Mouse (Mus musculus) Patski (cell line): ENCODE measurements around the gene Def6. TPM values are rescaled to one million over a fixed set of nuclear protein-coding genes. Genes with fewer than 3 reads are reported as not detected.

Experiments used
- ATAC-seq: fragments of 100-300 bp; one replicate; pipeline ENCODE4 v1.8.0; 2021
- CTCF ChIA-PET: fragments of 350-600 bp; sonication (Branson Sonifier 250); formaldehyde crosslinking; loops from one replicate; lab custom pipeline; 2022; ENCODE audit warnings: inconsistent platforms; lab: Charles Lee
- POLR2A ChIA-PET: fragments of 350-600 bp; sonication (Branson Sonifier 250); formaldehyde crosslinking; loops from one replicate; lab custom pipeline; 2022; ENCODE audit warnings: antibody characterized with exemption, inconsistent platforms; lab: Charles Lee
- DNase-seq: peaks from one replicate; pipeline ENCODE4 v3.0.0-alpha.2; 2011; ENCODE audit warnings: low read depth, low spot score
- H3K27me3 ChIP-seq: fragments of 371-371 bp; one replicate; pipeline ENCODE4 v1.5.1; 2021
- CTCF ChIP-seq: fragments of 100-300 bp; IDR thresholded peaks from one replicate; pipeline ENCODE4 v1.5.1; 2021
- in situ Hi-C: fragments of 300-500 bp; cut with MboI; formaldehyde crosslinking; loops from 3 replicates; pipeline ENCODE4 v1.11.1; 2018; ENCODE audit warnings: low pct_unique_long_range_greater_than_20kb, mixed read lengths
- polyA plus RNA-seq: library from polyadenylated mRNA; unstranded; gene quantifications from one replicate; pipeline ENCODE4 v1.2.3, GENCODE M21; 2021

Def6 gene
- polyA plus RNA-seq, 1 experiment from 2014 or later, result 1.4 TPM

DNA sequence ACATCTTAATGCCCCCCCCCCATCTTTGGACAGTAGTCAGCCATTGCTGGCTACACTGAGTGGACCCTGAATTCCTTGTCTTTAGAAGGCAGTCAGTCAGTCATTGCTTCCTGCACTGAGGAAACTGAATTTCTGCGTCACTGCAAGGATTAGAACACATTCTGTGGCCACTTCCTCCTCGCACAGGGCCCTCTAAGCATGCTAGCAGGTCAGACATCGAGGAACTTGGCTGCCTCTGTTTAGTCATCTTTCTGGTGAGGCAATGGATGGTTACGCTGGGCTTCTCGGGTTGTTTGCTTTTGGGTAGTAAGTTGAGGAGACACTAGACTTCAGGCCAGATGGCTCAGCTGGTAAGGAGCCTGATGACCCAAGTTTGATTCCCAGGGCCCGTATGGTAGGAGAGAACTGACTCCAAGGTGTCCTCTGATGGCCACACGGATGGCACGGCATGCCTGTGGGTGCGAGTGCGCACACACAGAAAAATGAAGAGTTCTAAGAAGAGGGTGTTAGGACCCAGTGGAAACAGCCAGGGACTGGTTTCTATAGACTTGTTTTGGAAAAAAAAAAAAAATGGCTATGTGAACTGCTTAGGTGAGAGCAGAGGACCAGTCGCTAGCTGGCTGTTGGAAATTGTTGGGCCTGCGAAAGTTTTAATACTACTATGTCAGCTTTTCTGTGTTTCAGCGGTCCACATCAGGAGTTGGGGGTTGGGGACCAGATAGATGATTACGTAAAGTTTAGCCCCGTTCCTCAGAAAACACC lies 26.6 kb upstream of the Def6 start:
- H3K27me3 ChIP-seq, result no peaks in the 10 kb centered on the region
- no peak for TF ChIP-seq CTCF
- no peak for DNase-seq
- POLR2A ChIA-PET, result interaction anchor here (0.7 kb wide), 1 partner anchor 806 kb away, joined by 3 read pairs; no protein-coding TSS in a partner anchor
- in situ Hi-C loops, result no loop called here
- ATAC-seq, result no peak
- CTCF ChIA-PET, result no interaction called here

- ATAC-seq (no peak), DNase-seq (no peak)
- H3K27me3 ChIP-seq, result no peaks in the 10 kb centered on the region
- ChIA-PET POLR2A (no interaction called here), CTCF (no interaction called here)
- no peak for TF ChIP-seq CTCF
- in situ Hi-C loops, result no loop called here
Observed at GRCm38 (mm10) chr17:28184971-28185638, 22.5 kb upstream of the Def6 start.

DNA sequence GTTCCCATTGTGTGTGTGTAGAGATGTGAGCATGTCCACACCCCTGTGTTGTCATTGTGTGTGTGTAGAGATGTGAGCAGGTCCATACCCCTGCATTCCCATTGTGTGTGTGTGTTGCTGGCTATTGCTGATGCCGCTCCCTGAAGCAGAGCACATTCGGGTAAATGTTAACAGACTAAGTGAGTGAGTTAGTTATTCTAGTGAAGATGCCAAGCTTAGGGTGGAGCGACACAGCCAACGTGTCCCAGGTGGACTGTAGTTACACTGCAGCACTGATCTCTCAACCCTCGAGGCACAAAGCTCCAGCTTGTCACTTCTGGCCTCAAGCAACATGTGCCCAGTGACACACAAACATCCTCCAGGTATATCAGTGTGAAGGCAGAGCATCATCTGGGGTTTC lies 19.3 kb upstream of the Def6 start:
- ChIA-PET CTCF (no interaction called here), POLR2A (interaction anchor here (0.9 kb wide), 1 partner anchor 13 kb away, joined by 3 read pairs; no protein-coding TSS in a partner anchor)
- in situ Hi-C loops, result no loop called here
- ATAC-seq (no peak), DNase-seq (no peak)
- no peak for TF ChIP-seq CTCF
- no peaks in the 10 kb centered on the region for H3K27me3 ChIP-seq

- in situ Hi-C loops, result no loop called here
- ATAC-seq (no peak), DNase-seq (no peak)
- H3K27me3 ChIP-seq, result no peaks in the 10 kb centered on the region
- CTCF ChIA-PET, result interaction anchor here (1.2 to 1.8 kb wide), 2 partner anchors 11 to 33 kb away, joined by 3 to 4 read pairs; no protein-coding TSS in a partner anchor
- POLR2A ChIA-PET, result interaction anchor here (0.5 kb wide), 1 partner anchor 332 kb away, joined by 3 read pairs; no protein-coding TSS in a partner anchor
- TF ChIP-seq CTCF, result no peak
Observed at GRCm38 (mm10) chr17:28192754-28193153, 14.8 kb upstream of the Def6 start.

DNA sequence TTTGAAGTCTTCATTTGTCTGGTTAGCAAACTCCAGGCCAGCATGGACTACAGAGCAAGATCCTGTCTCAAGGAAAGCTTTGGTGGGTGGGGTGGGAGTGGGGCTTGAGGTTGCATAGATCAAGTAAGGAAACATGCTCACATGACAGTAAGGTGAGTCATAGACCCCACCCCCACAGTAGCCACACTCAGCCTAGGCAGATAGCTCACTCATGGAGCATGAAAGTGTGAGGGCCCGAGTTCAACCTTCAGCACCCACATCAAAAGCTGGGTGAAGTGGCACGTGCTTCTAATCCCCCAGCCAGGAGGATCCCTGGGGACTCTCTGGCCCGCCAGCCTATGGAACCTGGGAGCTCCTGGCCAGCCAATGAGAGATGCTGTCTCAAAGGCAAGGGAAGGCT lies 14.0 kb upstream of the Def6 start:
- ChIA-PET CTCF (interaction anchor here (0.9 to 1.8 kb wide), 2 partner anchors 11 to 14 kb away, joined by 3 to 6 read pairs; partner anchors contain the start of gene Def6), POLR2A (no interaction called here)
- in situ Hi-C loops, result no loop called here
- no peak for TF ChIP-seq CTCF
- DNase-seq (no peak), ATAC-seq (no peak)
- no peaks in the 10 kb centered on the region for H3K27me3 ChIP-seq

DNA sequence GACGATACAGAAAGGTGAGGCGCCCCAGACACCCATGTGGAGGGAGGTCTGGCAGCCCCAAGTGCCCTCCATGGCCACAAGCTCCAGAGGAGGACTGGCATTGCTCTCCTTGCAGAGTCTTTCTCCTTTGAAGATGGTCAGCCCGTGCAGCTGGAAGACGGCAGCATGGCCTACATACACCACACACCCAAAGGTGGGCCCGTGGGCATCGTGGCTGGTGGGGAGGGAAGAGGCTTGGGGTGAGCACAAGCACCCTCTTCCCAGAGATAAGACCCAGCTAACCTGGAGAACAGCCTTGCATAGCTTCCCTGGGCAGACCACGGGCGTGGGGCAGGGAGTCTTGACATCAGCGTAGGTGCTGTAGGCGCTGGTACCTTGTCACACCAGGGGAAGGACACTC lies 12.5 kb upstream of the Def6 start:
- ChIA-PET POLR2A (no interaction called here), CTCF (interaction anchor here (1.8 kb wide), 1 partner anchor 9 kb away, joined by 6 read pairs; no protein-coding TSS in a partner anchor)

DNA sequence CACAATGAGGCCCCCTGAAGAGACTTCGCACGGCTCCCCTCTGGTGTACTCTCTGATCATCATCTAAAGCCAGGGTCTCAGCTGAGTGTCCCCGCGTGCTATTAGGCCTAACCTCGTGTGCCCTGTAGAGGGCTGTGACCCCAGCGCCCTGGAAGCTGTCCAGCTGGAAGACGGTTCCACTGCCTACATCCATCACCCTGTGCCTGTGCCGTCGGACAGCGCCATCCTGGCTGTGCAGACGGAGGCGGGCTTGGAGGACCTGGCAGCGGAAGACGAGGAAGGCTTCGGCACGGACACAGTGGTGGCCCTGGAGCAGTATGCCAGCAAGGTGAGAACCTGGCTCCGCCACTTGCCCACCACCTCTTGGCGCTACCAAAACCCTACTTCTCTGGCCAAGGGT lies 9.9 kb upstream of the Def6 start:
- DNase-seq (no peak), ATAC-seq (no peak)
- TF ChIP-seq CTCF, result no peak
- no peaks in the 10 kb centered on the region for H3K27me3 ChIP-seq
- in situ Hi-C loops, result no loop called here
- ChIA-PET CTCF (no interaction called here), POLR2A (no interaction called here)

More for the DNA sequence above, 12.5 kb upstream of the Def6 start:
- in situ Hi-C loops, result no loop called here
- no peaks in the 10 kb centered on the region for H3K27me3 ChIP-seq
- no peak for TF ChIP-seq CTCF
- no peak for DNase-seq
- no peak for ATAC-seq

DNA sequence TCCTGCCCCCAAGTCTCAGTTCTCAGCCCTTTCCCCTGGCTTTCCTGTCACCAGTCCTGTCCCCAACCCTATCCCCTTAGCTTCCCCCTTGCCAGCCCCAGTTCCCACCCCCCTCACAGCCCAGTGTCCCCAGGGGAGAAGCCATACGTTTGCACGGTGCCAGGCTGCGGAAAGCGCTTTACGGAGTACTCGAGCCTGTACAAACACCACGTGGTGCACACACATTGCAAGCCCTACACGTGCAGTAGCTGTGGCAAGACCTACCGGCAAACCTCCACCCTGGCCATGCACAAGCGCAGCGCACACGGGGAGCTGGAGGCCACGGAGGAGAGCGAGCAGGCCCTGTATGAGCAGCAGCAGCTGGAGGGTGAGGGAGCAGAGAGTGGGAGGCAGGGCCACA lies 5.6 kb upstream of the Def6 start:
- DNase-seq (no peak), ATAC-seq (no peak)
- no peak for TF ChIP-seq CTCF
- CTCF ChIA-PET, result no interaction called here
- in situ Hi-C loops, result loop anchor here (25.0 kb wide), 1 partner anchor 335 kb away; the partner anchor contains the start of genes Armc12 and Clpsl2
- POLR2A ChIA-PET, result no interaction called here
- H3K27me3 ChIP-seq, result no peaks in the 10 kb centered on the region

DNA sequence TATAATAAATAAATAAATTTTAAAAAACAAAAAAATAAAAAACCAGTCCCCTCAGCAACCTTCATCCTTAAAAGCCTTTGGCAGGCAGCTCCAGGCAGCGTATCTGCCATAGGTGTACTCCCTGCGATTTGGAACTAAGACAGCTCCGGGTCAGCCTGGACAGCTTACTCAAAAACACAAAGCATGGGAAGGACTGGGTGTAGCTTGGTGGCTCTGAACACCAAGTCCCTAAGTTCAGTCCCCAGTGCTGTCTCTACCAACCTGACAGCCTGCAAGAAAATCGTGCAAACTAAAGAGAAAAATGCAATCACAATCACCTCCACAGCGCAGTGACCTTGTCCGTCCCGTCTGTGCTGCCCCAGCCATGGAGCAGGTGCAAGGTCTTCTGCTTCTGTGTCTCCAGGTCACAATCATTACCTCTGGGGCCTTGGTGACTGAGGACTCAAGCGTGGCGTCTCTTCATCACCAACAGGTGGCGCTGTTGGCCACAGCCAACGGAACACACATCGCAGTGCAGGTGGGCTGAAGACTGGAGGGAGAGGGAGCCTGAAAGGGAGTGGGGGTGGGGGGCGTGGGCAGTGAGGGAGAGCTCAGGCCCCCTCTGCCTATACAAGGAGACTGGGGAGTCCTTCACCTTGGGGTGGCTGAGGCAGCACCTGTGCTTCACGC lies 3.4 kb upstream of the Def6 start:
- ATAC-seq, result no peak
- ChIA-PET POLR2A (no interaction called here), CTCF (interaction anchor here (1.1 to 1.5 kb wide), 4 partner anchors 10 to 22 kb away, joined by 3 to 6 read pairs (median 4); no protein-coding TSS in a partner anchor)
- TF ChIP-seq CTCF, result no peak
- H3K27me3 ChIP-seq, result no peaks in the 10 kb centered on the region
- in situ Hi-C loops, result loop anchor here (25.0 kb wide), 1 partner anchor 333 kb away; the partner anchor contains the start of genes Armc12 and Clpsl2
- no peak for DNase-seq

GRCm38 (mm10) chr17:28205443-28205842 lies 2.1 kb upstream of the Def6 start:
- POLR2A ChIA-PET, result no interaction called here
- TF ChIP-seq CTCF, result no peak
- DNase-seq, result no peak
- CTCF ChIA-PET, result no interaction called here
- in situ Hi-C loops, result loop anchor here (25.0 kb wide), 1 partner anchor 332 kb away; the partner anchor contains the start of genes Armc12 and Clpsl2
- no peak for ATAC-seq
- H3K27me3 ChIP-seq, result no peaks in the 10 kb centered on the region
